Mouse (Mus musculus) limb, embryonic 10.5 days (tissue): Measurements from ENCODE around the gene Kcnh6. TPM values are rescaled to one million over a fixed set of nuclear protein-coding genes. Genes with fewer than 3 reads are reported as not detected.
A peak's percentile ranks its signal among the peaks of the same experiment; 100 is the strongest.

Source experiments
- DNase-seq: peaks from one replicate; pipeline ENCODE4 v3.0.0-alpha.2; 2017; ENCODE audit warnings: low spot score
- H3K27ac ChIP-seq: fragments of 300-500 bp; sonication (generic); 2 replicates; pipeline ENCODE4 v1.5.1; 2016; ENCODE audit warnings: mild to moderate bottlenecking
- H3K27me3 ChIP-seq: fragments of 300-500 bp; sonication (generic); 2 replicates; pipeline ENCODE4 v1.6.1; 2016; ENCODE audit warnings: low read depth, mild to moderate bottlenecking; ENCODE audit not compliant: poor library complexity, severe bottlenecking
- H3K36me3 ChIP-seq: fragments of 300-500 bp; sonication (generic); 2 replicates; pipeline ENCODE4 v1.6.1; 2016; ENCODE audit warnings: mild to moderate bottlenecking, moderate library complexity
- H3K4me1 ChIP-seq: fragments of 300-500 bp; sonication (generic); 2 replicates; pipeline ENCODE4 v1.6.1; 2016
- H3K4me3 ChIP-seq: fragments of 300-500 bp; sonication (generic); 2 replicates; pipeline ENCODE4 v1.5.1; 2016; ENCODE audit warnings: mild to moderate bottlenecking, moderate library complexity
- H3K9me3 ChIP-seq: fragments of 300-500 bp; sonication (generic); replicated peaks from 2 replicates; pipeline ENCODE4 v1.6.1; 2016; ENCODE audit warnings: mild to moderate bottlenecking
- WGBS: fragments of 180-500 bp; shearing (Covaris S2); methylation state at CpG from one replicate; pipeline ENCODE4 v1.1.7; 2016; 5-methylcytosine and 5-hydroxymethylcytosine counted together
- polyA plus RNA-seq: library from polyadenylated mRNA; unstranded; fragments of >200 nt; fragmentation: Nextera tagmentation; extraction: Ambion mirVana; gene quantifications from 2 replicates; pipeline ENCODE4 v1.2.1, GENCODE M21; 2016

Gene Kcnh6
- polyA plus RNA-seq, 1 experiment from 2014 or later, result 0.36 TPM

- 0 out of 2 replicates have a peak, but pooled peaks cover 3% of the 10 kb centered on the region for H3K4me1 ChIP-seq
- H3K27ac ChIP-seq, result no peak overlapping the region
- H3K9me3 ChIP-seq, result no peaks in the 10 kb centered on the region
- no peak for DNase-seq
- H3K36me3 ChIP-seq, result no peaks in the 10 kb centered on the region
- 75% methylated on average over 4 of the region's 4 CpGs for WGBS
- no peaks in the 10 kb centered on the region for H3K27me3 ChIP-seq
- H3K4me3 ChIP-seq, result no peak overlapping the region
These were observed 23.5 kb upstream of the Kcnh6 start for GRCm38 (mm10) chr11:105984452-105984851.

- Histone ChIP-seq H3K9me3 (no peaks in the 10 kb centered on the region), H3K4me1 (0 out of 2 replicates have a peak, but pooled peaks cover 3% of the 10 kb centered on the region), H3K27ac (no peak overlapping the region), H3K36me3 (no peaks in the 10 kb centered on the region), H3K4me3 (no peak overlapping the region), H3K27me3 (no peaks in the 10 kb centered on the region)
- no peak for DNase-seq
- 87% methylated on average over 6 of the region's 6 CpGs for WGBS
These were observed 20.5 kb upstream of the Kcnh6 start for GRCm38 (mm10) chr11:105987446-105987845.

- no peak overlapping the region for H3K27ac ChIP-seq
- no peak overlapping the region for H3K4me3 ChIP-seq
- DNase-seq, result no peak
- H3K4me1 ChIP-seq, result 0 out of 2 replicates have a peak, but pooled peaks cover 3% of the 10 kb centered on the region
- H3K9me3 ChIP-seq, result no peaks in the 10 kb centered on the region
- no peaks in the 10 kb centered on the region for H3K27me3 ChIP-seq
- no peaks in the 10 kb centered on the region for H3K36me3 ChIP-seq
- 82% methylated on average over 6 of the region's 6 CpGs for WGBS
These were observed 18.5 kb upstream of the Kcnh6 start for GRCm38 (mm10) chr11:105989446-105989845.

- Histone ChIP-seq H3K27ac (no peak overlapping the region), H3K4me3 (no peak overlapping the region), H3K36me3 (no peaks in the 10 kb centered on the region), H3K27me3 (no peaks in the 10 kb centered on the region), H3K9me3 (no peaks in the 10 kb centered on the region), H3K4me1 (0 out of 2 replicates have a peak, but pooled peaks cover 3% of the 10 kb centered on the region)
- no peak for DNase-seq
- WGBS, result 67% methylated on average over 2 of the region's 2 CpGs
These were observed 17.7 kb upstream of the Kcnh6 start for GRCm38 (mm10) chr11:105990231-105990630.

- Histone ChIP-seq H3K4me1 (no peaks in the 10 kb centered on the region), H3K9me3 (no peaks in the 10 kb centered on the region), H3K4me3 (no peak within 1 kb of the TSS), H3K27me3 (no peaks in the 10 kb centered on the region), H3K36me3 (no peaks in the 10 kb centered on the region), H3K27ac (no peak within 1 kb of the TSS)
- no peak for DNase-seq
- 92% methylated on average over 3 of the region's 3 CpGs for WGBS
These were observed 13.5 kb upstream of the Kcnh6 start, which contains the start of gene Ace3 for GRCm38 (mm10) chr11:105994375-105994774. Ace3 (plus strand) TSS chr11:105994675.

GRCm38 (mm10) chr11:106000062-106000461 is 7.9 kb upstream of the Kcnh6 start:
- Histone ChIP-seq H3K27me3 (no peaks in the 10 kb centered on the region), H3K36me3 (no peaks in the 10 kb centered on the region), H3K27ac (no peak overlapping the region), H3K9me3 (no peaks in the 10 kb centered on the region), H3K4me3 (no peak overlapping the region), H3K4me1 (no peaks in the 10 kb centered on the region)
- no peak for DNase-seq
- 92% methylated on average over 6 of the region's 6 CpGs for WGBS

GRCm38 (mm10) chr11:106001718-106002117 is 6.2 kb upstream of the Kcnh6 start:
- WGBS, result 55% methylated on average over 4 of the region's 4 CpGs

GRCm38 (mm10) chr11:106004576-106004975 is 3.3 kb upstream of the Kcnh6 start:
- DNase-seq, result no peak
- WGBS, result 87% methylated on average over 1 of the region's 1 CpGs
- Histone ChIP-seq H3K4me1 (peaks cover 7% of the 10 kb centered on the region), H3K27ac (no peak overlapping the region), H3K4me3 (no peak overlapping the region), H3K36me3 (no peaks in the 10 kb centered on the region), H3K9me3 (no peaks in the 10 kb centered on the region), H3K27me3 (peaks cover 18% of the 10 kb centered on the region)

More at GRCm38 (mm10) chr11:106001718-106002117, 6.2 kb upstream of the Kcnh6 start:
- no peaks in the 10 kb centered on the region for H3K9me3 ChIP-seq
- H3K4me3 ChIP-seq, result no peak overlapping the region
- no peaks in the 10 kb centered on the region for H3K27me3 ChIP-seq
- DNase-seq, result no peak
- H3K36me3 ChIP-seq, result no peaks in the 10 kb centered on the region
- H3K4me1 ChIP-seq, result no peaks in the 10 kb centered on the region
- H3K27ac ChIP-seq, result no peak overlapping the region

- no peak for DNase-seq
- Histone ChIP-seq H3K4me1 (peaks cover 7% of the 10 kb centered on the region), H3K4me3 (no peak overlapping the region), H3K9me3 (no peaks in the 10 kb centered on the region), H3K27me3 (peaks cover 31% of the 10 kb centered on the region), H3K36me3 (no peaks in the 10 kb centered on the region), H3K27ac (no peak overlapping the region)
- WGBS, result 64% methylated on average over 5 of the region's 5 CpGs
These were observed 2.0 kb upstream of the Kcnh6 start for GRCm38 (mm10) chr11:106005970-106006369.

- Histone ChIP-seq H3K27me3 (peaks cover 36% of the 10 kb centered on the region), H3K9me3 (no peaks in the 10 kb centered on the region), H3K4me3 (no peak overlapping the region), H3K36me3 (no peaks in the 10 kb centered on the region), H3K27ac (no peak overlapping the region), H3K4me1 (peaks cover 12% of the 10 kb centered on the region)
- WGBS, result 63% methylated on average over 7 of the region's 7 CpGs
- no peak for DNase-seq
These were observed 4.8 kb downstream of the Kcnh6 start for GRCm38 (mm10) chr11:106012711-106013110.

- Histone ChIP-seq H3K27ac (no peak overlapping the region), H3K27me3 (peaks cover 31% of the 10 kb centered on the region), H3K4me3 (no peak overlapping the region), H3K36me3 (no peaks in the 10 kb centered on the region), H3K9me3 (no peaks in the 10 kb centered on the region), H3K4me1 (peaks cover 5% of the 10 kb centered on the region; the same call in 1 of the 2 replicates)
- DNase-seq, result no peak
- 74% methylated on average over 11 of the region's 11 CpGs for WGBS
These were observed 5.8 kb downstream of the Kcnh6 start for GRCm38 (mm10) chr11:106013556-106014225.

- no peaks in the 10 kb centered on the region for H3K36me3 ChIP-seq
- H3K4me3 ChIP-seq, result no peak overlapping the region
- no peak overlapping the region for H3K27ac ChIP-seq
- WGBS, result 81% methylated on average over 5 of the region's 5 CpGs
- peaks cover 35% of the 10 kb centered on the region for H3K27me3 ChIP-seq
- DNase-seq, result no peak
- no peaks in the 10 kb centered on the region for H3K9me3 ChIP-seq
- H3K4me1 ChIP-seq, result peaks cover 15% of the 10 kb centered on the region
These were observed 8.5 kb downstream of the Kcnh6 start for GRCm38 (mm10) chr11:106016440-106016839.

GRCm38 (mm10) chr11:106020051-106020763 is 12.3 kb downstream of the Kcnh6 start:
- DNase-seq, result peak; percentile 45
- H3K27me3 ChIP-seq, result peaks cover 48% of the 10 kb centered on the region
- H3K27ac ChIP-seq, result no peak overlapping the region
- H3K36me3 ChIP-seq, result no peaks in the 10 kb centered on the region
- H3K4me3 ChIP-seq, result peak overlapping the region; percentile 44
- peaks cover 10% of the 10 kb centered on the region for H3K4me1 ChIP-seq
- H3K9me3 ChIP-seq, result no peaks in the 10 kb centered on the region
- WGBS, result 2% methylated on average over 50 of the region's 50 CpGs
